Mouse (Mus musculus): ENCODE measurements around the gene 4930512M02Rik.

- no peak for TF ChIP-seq CTCF (IDR thresholded peaks at IDR 0.05; ENCODE audit: borderline replicate concordance, insufficient read depth, low read length)
- no peak for TF ChIP-seq POLR2A (IDR thresholded peaks at IDR 0.05; ENCODE audit: low read depth, low read length)
Measured at GRCm38 (mm10) chr11:11657634-11658033, 30.0 kb upstream of the 4930512M02Rik start.

Measured in embryonic fibroblast, embryonic 13.5 days (primary cell).